Mouse (Mus musculus): ENCODE data around the gene Hist1h3d.
"Not testable (repeated sequence)": the region's sequence is repeated elsewhere in the genome, so short reads cannot be mapped to it uniquely, and the experiment has no call there.

- TF ChIP-seq CTCF (IDR thresholded peaks at IDR 0.05; ENCODE audit: low read depth, low read length); GATA1 (IDR thresholded peaks at IDR 0.05; ENCODE audit: borderline replicate concordance, low read length): not testable (repeated sequence)
- peak; percentile 98 for TF ChIP-seq POLR2AphosphoS5 (IDR thresholded peaks at IDR 0.05; ENCODE audit: insufficient replicate concordance, low read depth, low read length)
These were observed 13.5 kb upstream of the Hist1h3d start, which contains the start of gene Hist1h3e for GRCm38 (mm10) chr13:23561883-23562659.
